Mouse (Mus musculus) neutrophil, adult 65 days (primary cell): Measurements from ENCODE around the gene Rps6ka3. TPM values are rescaled to one million over a fixed set of nuclear protein-coding genes. Genes with fewer than 3 reads are reported as not detected.

Experiments used
- total RNA-seq: library from RNA; stranded (reverse); gene quantifications from 2 replicates; pipeline ENCODE4 v1.2.4, GENCODE M21; 2023

Gene Rps6ka3
- 50.6 and 59.4 TPM in 2 replicates for total RNA-seq

GRCm38 (mm10) chrX:159210007-159210406 lies at the start of gene Rps6ka3:
Gene Rps6ka3 (plus strand): TSS chrX:159210307.

GRCm38 (mm10) chrX:159371831-159372752 lies 162.0 kb downstream of the Rps6ka3 start, which contains the start of gene Eif1ax:
Gene Eif1ax (plus strand): TSS chrX:159372178.

GRCm38 (mm10) chrX:159414130-159414828 lies 204.2 kb downstream of the Rps6ka3 start, which contains the start of gene Map7d2:
Gene Map7d2 (plus strand): TSS chrX:159414572.

Other genes with a start within 250 kb of the Rps6ka3 start
- 27.1 and 27.8 TPM in 2 replicates for gene Eif1ax, start 161.9 kb downstream of the Rps6ka3 start, total RNA-seq
- not detected in 2 replicates for gene Map7d2, start 204.3 kb downstream of the Rps6ka3 start, total RNA-seq